Mouse (Mus musculus) bone marrow macrophage, adult 2 months (primary cell): ENCODE data around the gene Clec12b.

Experiments used
- CTCF ChIP-seq: IDR thresholded peaks from 2 replicates; pipeline ENCODE4 v1.5.1; 2012; ENCODE audit warnings: low read depth, mild to moderate bottlenecking, low read length, moderate library complexity
- POLR2A ChIP-seq: IDR thresholded peaks from 2 replicates; pipeline ENCODE4 v1.6.1; 2012; ENCODE audit warnings: mild to moderate bottlenecking, low read depth, low read length, borderline replicate concordance

DNA sequence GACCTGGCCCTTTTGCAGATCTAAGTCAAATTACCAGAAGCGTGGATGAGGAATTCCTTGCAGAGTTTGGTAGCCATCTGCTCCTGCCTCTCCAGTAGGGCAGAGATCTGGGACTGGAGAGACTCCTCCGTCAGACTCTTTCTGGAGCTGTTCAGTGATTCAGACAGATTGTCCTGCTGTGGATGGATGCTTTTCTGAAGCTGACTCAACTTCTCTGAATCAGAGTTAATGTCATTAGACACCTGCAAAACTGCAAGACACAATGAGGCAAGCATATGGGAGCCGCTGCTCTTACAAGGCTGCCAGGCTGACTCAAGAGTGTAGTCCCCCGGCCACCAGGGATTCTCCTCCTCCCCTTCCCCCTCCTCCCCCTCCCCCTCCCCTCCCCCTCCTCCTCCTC lies 5.2 kb downstream of the Clec12b start:
- TF ChIP-seq CTCF (no peak), POLR2A (no peak)
